Mouse (Mus musculus) heart, postnatal 0 days (tissue): ENCODE measurements around the gene Mypop.

Source experiments
- CTCF ChIP-seq: IDR thresholded peaks from 2 replicates; pipeline ENCODE4 v1.5.1; 2016; ENCODE audit warnings: antibody characterized with exemption, control low read depth, low read depth
- EP300 ChIP-seq: IDR thresholded peaks from 2 replicates; pipeline ENCODE4 v1.6.1; 2016; ENCODE audit warnings: antibody characterized with exemption, low read depth

DNA sequence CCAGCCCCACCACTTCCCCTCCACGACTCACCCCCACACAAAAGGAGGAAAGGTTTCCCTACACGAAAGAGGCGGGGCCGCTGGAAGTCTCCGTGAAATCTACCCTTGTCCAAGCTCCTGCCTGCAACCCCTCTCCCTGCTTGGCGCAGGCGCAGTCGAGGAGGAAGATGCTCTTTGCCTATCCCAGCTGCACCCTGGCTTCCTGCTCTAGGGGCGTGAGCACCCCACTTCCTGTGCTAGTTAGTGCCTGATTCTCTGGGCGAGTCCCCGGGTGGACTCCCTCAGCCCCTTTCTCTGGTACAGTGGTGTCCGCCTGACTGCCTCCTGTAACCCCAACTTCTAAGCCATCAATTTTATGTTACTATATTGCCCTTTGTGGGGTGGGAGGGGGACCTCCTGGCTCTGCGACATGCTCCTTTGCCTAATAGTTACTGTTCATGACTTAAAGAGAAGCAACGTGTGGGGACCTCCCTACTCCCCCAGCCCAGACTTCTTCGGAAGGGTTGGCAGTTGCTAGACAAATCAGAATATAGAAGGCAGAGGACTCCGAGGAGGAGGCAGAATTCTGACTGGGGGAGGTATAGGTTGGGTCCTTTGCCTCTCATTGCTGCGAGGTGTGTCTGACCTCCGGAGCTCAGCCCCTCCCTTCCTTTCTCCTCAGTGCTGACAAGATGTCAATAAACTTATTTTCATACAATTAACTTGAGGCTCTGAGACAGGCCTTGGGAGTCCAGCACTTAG lies 10.2 kb downstream of the Mypop start:
- no peak for TF ChIP-seq CTCF
- TF ChIP-seq EP300 = no peak
